Mouse (Mus musculus) midbrain, postnatal 0 days (tissue): ENCODE data around the gene Nprl2. TPM values are rescaled to one million over a fixed set of nuclear protein-coding genes. Genes with fewer than 3 reads are reported as not detected.

Experiments
- ATAC-seq: fragments of 200-750 bp; cut with Nextera tagmentation; 2 replicates; pipeline ENCODE4 v1.8.0; 2017; ENCODE audit warnings: moderate number of reproducible peaks, mild to moderate bottlenecking, moderate TSS enrichment, moderate library complexity; ENCODE audit not compliant: low FRiP score
- DNase-seq: peaks from one replicate; pipeline ENCODE4 v3.0.0-alpha.2; 2015; ENCODE audit warnings: low spot score
- H3K27ac ChIP-seq: fragments of 300-500 bp; sonication (generic); 2 replicates; pipeline ENCODE4 v1.5.1; 2014; ENCODE audit warnings: low read depth, mild to moderate bottlenecking, low read length, mixed read lengths
- H3K27me3 ChIP-seq: fragments of 300-500 bp; sonication (generic); 2 replicates; pipeline ENCODE4 v1.6.1; 2014; ENCODE audit warnings: low read length, control low read depth, mixed read lengths; ENCODE audit not compliant: insufficient read depth
- H3K36me3 ChIP-seq: fragments of 300-500 bp; sonication (generic); 2 replicates; pipeline ENCODE4 v1.6.1; 2014; ENCODE audit warnings: low read length, control low read depth, mixed read lengths; ENCODE audit not compliant: insufficient read depth
- H3K4me1 ChIP-seq: fragments of 300-500 bp; sonication (generic); 2 replicates; pipeline ENCODE4 v1.6.1; 2014; ENCODE audit warnings: mild to moderate bottlenecking, control low read depth, antibody characterized with exemption, low read length, mixed read lengths; ENCODE audit not compliant: insufficient read depth
- H3K4me2 ChIP-seq: fragments of 300-500 bp; sonication (generic); 2 replicates; pipeline ENCODE4 v1.6.1; 2014; ENCODE audit warnings: low read depth, mild to moderate bottlenecking, low read length, mixed read lengths; ENCODE audit not compliant: poor library complexity, severe bottlenecking
- H3K4me3 ChIP-seq: fragments of 300-500 bp; sonication (generic); 2 replicates; pipeline ENCODE4 v1.5.1; 2014; ENCODE audit warnings: low read depth, mild to moderate bottlenecking, low read length, moderate library complexity
- H3K9ac ChIP-seq: fragments of 300-500 bp; sonication (generic); replicated peaks from 2 replicates; pipeline ENCODE4 v1.6.1; 2014; ENCODE audit warnings: mild to moderate bottlenecking, low read length, moderate library complexity, mixed read lengths; ENCODE audit not compliant: poor library complexity, severe bottlenecking
- H3K9me3 ChIP-seq: fragments of 300-500 bp; sonication (generic); 2 replicates; pipeline ENCODE4 v1.6.1; 2016; ENCODE audit warnings: low read length, control low read depth
- CTCF ChIP-seq: IDR thresholded peaks from 2 replicates; pipeline ENCODE4 v1.5.1; 2016; ENCODE audit warnings: antibody characterized with exemption, mild to moderate bottlenecking
- WGBS: fragments of 180-500 bp; shearing (Covaris S2); extraction: QIAGEN DNeasy Blood & Tissue Kit; methylation state at CpG from one replicate; pipeline ENCODE4 v1.1.7; 2014; 5-methylcytosine and 5-hydroxymethylcytosine counted together
- polyA plus RNA-seq: library from polyadenylated mRNA; unstranded; fragments of >200 nt; fragmentation: Nextera tagmentation; extraction: Ambion mirVana; gene quantifications from 2 replicates; pipeline ENCODE4 v1.2.1, GENCODE M21; 2015
- total RNA-seq: library from RNA; depleted of rRNA; stranded (reverse); fragments of >200 nt; gene quantifications from 2 replicates; pipeline ENCODE4 v1.2.3, GENCODE M21; 2014

Gene Nprl2
- total and polyA plus RNA-seq, 2 experiments from 2014 or later = 60.0 to 68.7 TPM

GRCm38 (mm10) chr9:107552690-107553393, 10.8 kb downstream of the Nprl2 start:
- 80% methylated on average over 5 of the region's 5 CpGs for WGBS
- peaks cover 28% of the 10 kb centered on the region for H3K27me3 ChIP-seq
- ATAC-seq (no peak), DNase-seq (no peak)
- H3K27ac ChIP-seq = no peak overlapping the region
- no peak overlapping the region for H3K9ac ChIP-seq
- no peak overlapping the region for H3K4me2 ChIP-seq
- no peak for TF ChIP-seq CTCF
- no peak overlapping the region for H3K4me3 ChIP-seq
- H3K36me3 ChIP-seq = peaks cover 6% of the 10 kb centered on the region
- H3K4me1 ChIP-seq = no peaks in the 10 kb centered on the region; the same call in 1 of the 2 replicates
- H3K9me3 ChIP-seq = no peaks in the 10 kb centered on the region

- Histone ChIP-seq H3K9ac (peak overlapping the region; percentile 74), H3K4me1 (no peaks in the 10 kb centered on the region; the same call in 1 of the 2 replicates), H3K9me3 (no peaks in the 10 kb centered on the region), H3K4me3 (peak overlapping the region; percentile 74), H3K4me2 (peak overlapping the region; percentile 81), H3K36me3 (peaks cover 15% of the 10 kb centered on the region), H3K27ac (peak overlapping the region; percentile 78), H3K27me3 (peaks cover 28% of the 10 kb centered on the region)
- ATAC-seq (peak; percentile 70), DNase-seq (no peak)
- WGBS = 8% methylated on average over 36 of the region's 37 CpGs
- TF ChIP-seq CTCF = no peak
Measured at GRCm38 (mm10) chr9:107553541-107554318, 11.7 kb downstream of the Nprl2 start.

GRCm38 (mm10) chr9:107554319-107554825, 12.3 kb downstream of the Nprl2 start:
- peak; percentile 45 for TF ChIP-seq CTCF
- WGBS = under 1% methylated on average over 49 of the region's 53 CpGs
- Histone ChIP-seq H3K27ac (peak overlapping the region; percentile 79), H3K4me1 (no peaks in the 10 kb centered on the region; the same call in 1 of the 2 replicates), H3K9ac (peak overlapping the region; percentile 74), H3K36me3 (peaks cover 19% of the 10 kb centered on the region), H3K9me3 (no peaks in the 10 kb centered on the region), H3K4me2 (peak overlapping the region; percentile 81), H3K27me3 (peaks cover 28% of the 10 kb centered on the region), H3K4me3 (peak overlapping the region; percentile 74)
- ATAC-seq = peak; percentile 93
- DNase-seq = peak; percentile 99

- Histone ChIP-seq H3K4me3 (peak overlapping the region; percentile 74), H3K4me1 (no peaks in the 10 kb centered on the region; the same call in 1 of the 2 replicates), H3K36me3 (peaks cover 25% of the 10 kb centered on the region), H3K27ac (peak overlapping the region; percentile 79), H3K27me3 (peaks cover 26% of the 10 kb centered on the region), H3K4me2 (peak overlapping the region; percentile 81), H3K9ac (peak overlapping the region; percentile 74), H3K9me3 (no peaks in the 10 kb centered on the region)
- 0% methylated on average over 23 of the region's 23 CpGs for WGBS
- DNase-seq = no peak
- no peak for ATAC-seq
- no peak for TF ChIP-seq CTCF
Measured at GRCm38 (mm10) chr9:107555031-107555457, 13.0 kb downstream of the Nprl2 start.

GRCm38 (mm10) chr9:107555701-107556100, 13.7 kb downstream of the Nprl2 start:
- Histone ChIP-seq H3K9ac (peak overlapping the region; percentile 74; the same call in 1 of the 2 replicates), H3K27ac (no peak overlapping the region), H3K4me1 (no peaks in the 10 kb centered on the region; the same call in 1 of the 2 replicates)

More at GRCm38 (mm10) chr9:107555701-107556100, 13.7 kb downstream of the Nprl2 start:
- Histone ChIP-seq H3K4me3 (peak overlapping the region; percentile 74; the same call in 1 of the 2 replicates), H3K4me2 (peak overlapping the region; percentile 81), H3K27me3 (peaks cover 19% of the 10 kb centered on the region), H3K9me3 (no peaks in the 10 kb centered on the region), H3K36me3 (peaks cover 25% of the 10 kb centered on the region)
- TF ChIP-seq CTCF = no peak
- DNase-seq = no peak
- no peak for ATAC-seq
- WGBS = 39% methylated on average over 2 of the region's 2 CpGs
